Mouse (Mus musculus): Measurements from ENCODE around the gene Abcd3. TPM values are rescaled to one million over a fixed set of nuclear protein-coding genes. Genes with fewer than 3 reads are reported as not detected.
"Not testable (repeated sequence)": the region's sequence is repeated elsewhere in the genome, so short reads cannot be mapped to it uniquely, and the experiment has no call there.

The Abcd3 gene
- total RNA-seq, 2 experiments from 2014 or later, result 7.2 to 9.8 TPM

DNA sequence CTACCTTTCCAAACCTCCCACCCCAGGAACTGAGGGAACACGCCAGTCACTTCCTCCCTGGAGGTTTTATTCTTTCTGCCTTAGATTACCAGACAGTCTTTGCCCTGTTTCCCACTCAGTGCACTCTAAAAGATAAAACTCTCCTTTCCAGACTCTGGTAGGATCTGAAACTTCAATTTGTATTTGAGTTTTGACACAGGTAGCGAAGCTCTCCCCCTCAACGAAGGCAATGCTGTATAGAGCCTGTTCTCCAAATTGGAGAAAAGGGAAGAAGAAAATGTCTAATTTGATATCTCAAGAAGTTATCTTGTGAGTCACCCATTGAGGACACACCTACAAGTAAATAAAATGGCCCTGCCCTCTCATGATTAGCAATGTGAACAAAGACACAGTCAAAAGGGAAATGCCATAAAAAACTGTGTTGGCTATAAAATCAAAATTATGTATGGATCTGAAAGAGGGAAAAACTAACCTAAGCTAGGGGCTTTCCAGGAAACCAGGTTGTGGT lies 4.6 kb upstream of the Abcd3 start:
- no peak for ATAC-seq (replicated peaks; ENCODE audit: low FRiP score, poor library complexity, severe bottlenecking)

DNA sequence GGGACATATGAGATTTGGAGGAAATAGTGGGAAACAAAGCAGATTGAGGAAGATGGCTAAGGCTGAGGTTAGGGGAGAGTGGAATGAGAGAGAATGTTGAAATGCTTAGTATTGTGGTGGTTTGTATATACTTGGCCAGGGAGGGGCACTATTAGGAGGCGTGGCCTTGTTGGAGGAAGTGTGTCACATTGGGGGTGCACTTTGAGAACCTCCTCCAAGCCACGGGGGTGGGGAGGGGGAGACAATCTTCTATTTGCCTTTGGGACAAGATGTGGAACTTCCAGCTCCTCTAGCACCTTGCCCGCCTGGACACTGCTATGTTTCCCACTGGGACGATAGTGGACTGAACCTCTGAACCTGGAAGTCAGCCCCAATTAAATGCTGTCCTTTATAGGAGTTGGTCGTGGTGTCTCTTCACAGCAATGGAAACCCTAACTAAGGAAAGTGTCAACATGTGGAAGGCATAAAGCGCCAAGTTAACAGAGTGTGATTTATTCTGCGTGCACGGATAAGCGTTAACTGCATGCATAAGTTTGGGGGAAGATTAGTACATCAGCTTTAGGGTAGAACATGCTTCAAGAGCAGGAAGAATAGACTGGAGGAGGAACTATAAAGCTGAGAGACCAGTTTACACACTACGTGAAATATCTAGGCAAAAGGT lies 3.8 kb upstream of the Abcd3 start:
- ATAC-seq (replicated peaks; ENCODE audit: low FRiP score, poor library complexity, severe bottlenecking), result no peak

DNA sequence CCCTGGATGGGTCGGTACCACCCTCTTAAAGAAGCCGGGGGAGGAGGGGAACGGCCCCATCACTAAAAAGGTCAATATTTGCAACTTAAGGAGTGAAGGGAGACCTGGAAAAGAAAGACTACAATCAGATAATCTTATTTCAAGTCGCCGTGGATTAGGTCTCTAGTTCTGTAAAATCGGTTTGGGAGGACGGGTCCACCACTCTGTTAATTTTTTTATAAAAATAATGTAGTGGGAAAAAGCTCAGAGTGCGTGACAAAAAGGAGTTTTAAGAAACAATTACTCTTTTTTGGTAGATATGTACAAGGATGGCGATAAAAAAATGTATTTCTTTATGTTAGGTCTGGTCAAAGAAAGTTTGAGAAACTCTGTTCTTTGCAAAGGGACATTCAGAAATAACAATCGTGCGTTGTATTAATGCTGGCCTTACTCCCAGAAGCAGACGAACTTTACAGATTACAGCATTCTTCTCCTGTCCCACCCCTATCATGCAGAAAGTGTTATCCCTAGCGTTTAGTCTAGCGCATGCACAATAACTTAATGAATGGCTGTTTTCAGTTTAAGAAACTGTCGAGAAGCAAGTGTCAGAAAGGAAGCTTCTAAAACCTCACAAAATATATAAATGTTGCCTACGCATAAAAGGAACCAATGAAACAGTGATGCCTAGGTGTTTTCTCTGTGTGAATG lies 590 bp upstream of the Abcd3 start:
- no peak for ATAC-seq (replicated peaks; ENCODE audit: low FRiP score, poor library complexity, severe bottlenecking)

DNA sequence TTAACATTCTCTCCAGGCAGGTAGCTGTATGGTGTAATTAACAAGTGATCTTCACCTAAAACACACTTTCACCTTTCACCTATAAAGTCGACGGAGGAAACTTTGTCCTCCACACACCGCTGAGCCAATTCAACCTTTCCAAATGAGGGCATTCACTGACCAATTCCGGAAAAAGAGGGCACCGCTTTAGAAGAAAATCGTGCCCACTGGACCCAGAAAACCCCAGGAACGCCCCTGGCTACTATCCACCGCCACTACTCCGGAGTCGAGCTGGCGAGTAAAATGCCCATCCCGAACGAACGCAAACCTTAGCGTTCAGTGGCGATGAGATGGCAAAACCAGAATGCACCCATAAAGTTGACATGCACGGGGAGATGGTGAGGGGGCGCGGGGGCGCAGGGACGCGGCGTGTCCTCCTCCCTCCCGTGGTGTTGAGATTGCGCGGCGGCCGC lies 663 bp downstream of the Abcd3 start:
- peak; percentile 38; the same call in 1 of the 2 replicates for ATAC-seq (replicated peaks; ENCODE audit: low FRiP score, poor library complexity, severe bottlenecking)

DNA sequence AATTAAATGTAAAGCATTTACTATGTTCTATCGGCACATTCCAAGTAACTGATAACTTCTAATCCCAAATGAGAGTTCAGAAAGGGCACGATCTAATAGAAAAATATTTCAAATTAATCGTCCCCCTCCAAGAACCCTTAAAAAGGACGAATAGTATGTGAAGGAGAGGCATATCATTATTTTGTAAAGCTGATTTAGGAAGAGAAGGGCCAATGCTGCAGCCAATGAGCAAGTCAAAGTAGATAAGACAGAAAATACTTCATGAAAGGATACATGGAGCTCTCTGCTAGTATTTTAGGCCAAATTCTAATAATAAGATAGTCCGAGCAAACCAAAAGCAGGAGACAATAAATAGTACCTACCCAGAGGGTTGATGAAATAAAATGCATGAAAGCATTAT lies 1.3 kb downstream of the Abcd3 start:
- ATAC-seq (replicated peaks; ENCODE audit: low FRiP score, poor library complexity, severe bottlenecking), result no peak

DNA sequence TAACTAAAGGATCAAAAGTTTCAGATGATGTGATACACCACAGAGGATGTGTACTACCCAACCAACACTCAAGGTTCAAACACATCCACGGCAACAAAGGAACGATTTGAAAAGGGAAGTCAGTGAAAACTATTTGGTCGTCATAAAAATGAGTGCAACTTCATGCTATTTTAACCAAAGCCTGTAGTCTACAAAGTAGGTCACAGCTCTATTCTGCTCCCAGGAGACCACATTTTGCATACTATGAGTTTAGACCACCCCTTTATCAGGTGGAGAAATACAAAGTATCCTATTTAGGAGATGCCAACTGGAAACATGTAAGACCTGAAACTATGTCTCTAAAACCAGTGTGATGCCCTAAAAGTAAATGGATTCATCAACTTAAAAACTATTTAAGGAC lies 6.9 kb downstream of the Abcd3 start:
- no peak for ATAC-seq (replicated peaks; ENCODE audit: low FRiP score, poor library complexity, severe bottlenecking)

DNA sequence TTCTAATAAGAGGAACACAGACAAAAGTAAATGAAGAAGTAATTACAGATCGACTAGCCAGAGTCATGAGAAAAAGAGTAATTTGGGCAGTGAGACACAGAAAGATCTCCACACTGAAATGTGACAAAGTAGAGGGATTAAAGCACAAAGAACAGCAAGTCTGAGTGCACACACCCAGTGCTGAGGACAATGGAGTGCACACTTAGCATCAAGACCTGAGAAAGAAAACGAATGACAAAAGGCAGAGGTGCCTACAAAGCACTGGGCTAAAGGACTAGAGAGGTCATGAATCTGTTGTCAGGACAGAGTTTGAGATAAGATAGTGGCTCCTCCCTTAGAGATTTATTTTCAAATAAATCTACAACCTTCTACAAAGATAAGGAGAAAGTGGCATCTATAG lies 20.9 kb downstream of the Abcd3 start:
- no peak for ATAC-seq (replicated peaks; ENCODE audit: low FRiP score, poor library complexity, severe bottlenecking)

DNA sequence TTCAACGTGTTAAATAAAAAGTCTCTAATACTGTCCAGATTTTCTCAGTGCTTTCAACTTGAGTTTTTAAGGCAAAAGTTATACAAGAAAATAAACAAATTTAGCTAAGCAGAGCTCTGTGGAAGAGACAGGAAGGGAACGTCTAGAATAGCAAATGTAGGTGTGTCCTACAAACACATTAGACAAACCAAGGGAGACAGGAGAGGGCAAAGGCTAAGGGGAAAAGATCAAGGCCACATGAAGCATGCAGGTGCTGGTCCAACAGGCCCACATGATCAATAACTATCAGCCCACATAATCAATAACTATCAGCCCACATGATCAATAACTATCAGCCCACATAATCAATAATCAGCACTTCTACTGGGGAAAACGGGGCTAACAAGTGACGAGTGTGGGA lies 22.9 kb downstream of the Abcd3 start:
- no peak for ATAC-seq (replicated peaks; ENCODE audit: low FRiP score, poor library complexity, severe bottlenecking)

DNA sequence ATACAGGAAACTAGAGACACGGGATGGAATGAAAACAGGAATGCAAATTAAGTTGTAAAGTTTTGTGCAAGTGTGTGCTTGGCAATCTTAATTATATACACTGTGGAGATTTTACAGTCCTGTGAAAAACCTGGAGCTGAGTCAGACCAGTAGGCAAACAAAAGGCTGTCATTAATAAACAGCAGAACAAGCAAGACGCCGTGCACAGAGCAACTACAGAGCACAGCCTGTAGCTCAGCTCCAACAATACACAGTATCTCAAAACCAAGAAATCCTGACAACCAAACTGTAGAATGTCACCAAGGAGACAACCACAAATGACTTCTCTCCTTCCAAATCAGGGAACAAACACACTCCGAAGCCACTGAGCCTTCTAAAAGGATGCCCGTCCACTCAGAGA lies 24.7 kb downstream of the Abcd3 start:
- no peak for ATAC-seq (replicated peaks; ENCODE audit: low FRiP score, poor library complexity, severe bottlenecking)

DNA sequence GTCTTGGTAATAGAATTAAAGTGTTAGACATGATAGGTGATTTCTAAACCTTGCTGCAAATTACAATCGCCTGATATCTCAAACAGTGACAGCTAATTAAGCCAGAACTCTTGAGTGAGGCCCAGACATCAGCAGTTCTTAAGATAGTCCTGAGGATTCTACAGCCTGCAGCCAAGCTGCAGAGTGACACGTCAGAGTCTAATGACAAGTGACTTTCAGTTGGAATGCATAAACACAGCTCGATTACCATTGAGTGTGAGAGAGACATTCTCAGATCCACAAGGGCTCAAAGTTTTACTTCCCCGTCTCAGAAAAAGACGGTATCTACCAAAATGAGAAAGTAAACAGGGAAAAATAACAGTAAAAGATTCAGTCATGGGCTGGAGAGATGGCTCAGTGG lies 25.3 kb downstream of the Abcd3 start:
- no peak for ATAC-seq (replicated peaks; ENCODE audit: low FRiP score, poor library complexity, severe bottlenecking)

DNA sequence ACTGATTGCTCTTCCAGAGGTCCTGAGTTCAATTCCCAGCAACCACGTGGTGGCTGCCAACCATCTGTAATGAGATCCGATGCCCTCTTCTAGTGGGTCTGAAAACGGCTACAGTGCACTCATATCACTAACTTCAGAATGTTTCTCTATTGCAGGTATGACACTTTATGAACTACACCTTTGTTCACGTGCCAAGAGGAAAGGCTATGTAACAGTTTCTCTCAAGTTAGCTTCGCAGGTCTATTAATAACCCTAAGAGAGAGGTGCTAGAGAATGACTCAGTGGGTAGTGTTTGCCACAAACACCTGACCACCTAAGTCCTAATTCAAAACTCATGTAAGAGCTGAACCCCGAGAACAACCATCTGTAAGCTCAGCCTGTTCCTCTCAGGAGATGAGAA lies 32.1 kb downstream of the Abcd3 start:
- ATAC-seq (replicated peaks; ENCODE audit: low FRiP score, poor library complexity, severe bottlenecking), result no peak

DNA sequence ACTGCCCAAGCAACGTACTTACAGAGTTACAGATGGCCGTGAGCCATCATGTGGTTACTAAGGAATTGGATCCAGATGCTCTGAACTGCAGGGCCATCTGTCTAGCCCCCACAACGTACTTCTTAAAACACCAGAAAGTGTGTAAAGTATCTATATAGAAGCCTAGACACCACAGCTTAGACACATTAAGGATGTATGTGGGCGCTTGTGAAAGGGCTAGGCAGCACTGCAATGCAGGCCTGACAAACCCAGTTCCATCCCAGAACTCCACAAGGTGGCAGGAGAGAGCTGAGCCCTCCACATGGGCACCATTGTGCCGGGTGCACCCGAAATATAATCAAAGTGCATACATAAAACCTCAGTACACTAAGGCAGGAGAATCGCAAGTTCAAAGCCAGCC lies 37.2 kb downstream of the Abcd3 start:
- no peak for ATAC-seq (replicated peaks; ENCODE audit: low FRiP score, poor library complexity, severe bottlenecking)

DNA sequence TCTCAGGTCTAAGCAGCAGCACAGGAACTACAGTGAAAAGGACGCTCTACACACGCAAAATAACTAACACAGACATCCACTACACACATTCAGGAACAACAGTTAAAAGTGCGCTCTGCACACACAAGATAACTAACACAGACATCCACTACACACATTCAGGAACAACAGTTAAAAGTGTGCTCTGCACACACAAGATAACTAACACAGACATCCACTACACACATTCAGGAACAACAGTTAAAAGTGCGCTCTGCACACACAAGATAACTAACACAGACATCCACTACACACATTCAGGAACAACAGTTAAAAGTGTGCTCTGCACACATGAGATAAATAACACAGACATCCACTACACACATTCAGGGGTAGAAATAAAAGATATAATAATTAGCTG lies 41.8 kb downstream of the Abcd3 start:
- not testable (repeated sequence) for ATAC-seq (replicated peaks; ENCODE audit: low FRiP score, poor library complexity, severe bottlenecking)

DNA sequence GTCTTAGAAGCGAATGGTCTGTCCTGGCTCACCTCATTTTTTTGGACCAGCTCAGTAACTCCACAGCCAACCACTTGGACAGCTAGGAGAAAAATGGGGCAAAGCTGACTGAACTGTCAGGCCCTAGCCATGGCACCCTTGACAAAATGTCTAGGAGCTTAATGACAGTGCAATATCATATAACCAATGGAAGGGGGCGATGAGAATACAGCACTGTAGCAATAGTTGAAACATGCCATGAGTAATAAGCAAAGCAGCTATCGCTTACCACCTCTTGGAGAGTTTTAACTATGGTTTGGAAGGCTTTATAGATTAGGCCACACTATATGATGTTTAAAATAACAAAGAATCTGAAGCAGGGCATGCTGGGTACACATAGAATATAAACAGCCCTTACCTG lies 46.3 kb downstream of the Abcd3 start:
- ATAC-seq (replicated peaks; ENCODE audit: low FRiP score, poor library complexity, severe bottlenecking), result no peak

DNA sequence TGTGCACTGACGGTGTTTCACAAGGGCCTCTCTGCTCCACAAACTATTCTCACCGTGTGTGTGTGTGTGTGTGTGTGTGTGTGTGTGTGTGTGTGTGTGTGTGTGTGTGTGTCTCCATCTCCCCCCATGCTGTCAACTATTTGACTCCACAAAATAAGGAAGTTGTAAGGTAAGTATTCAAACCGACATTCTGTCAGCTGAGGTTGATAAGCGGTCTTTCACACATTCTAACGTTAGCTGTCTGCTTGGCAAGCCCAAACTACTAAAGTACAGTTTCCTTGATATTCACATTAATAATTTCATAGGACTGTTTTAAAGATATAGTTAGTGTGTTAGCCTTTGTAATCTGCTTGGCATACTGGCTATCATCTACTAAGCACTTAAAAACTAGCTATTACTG lies 48.3 kb downstream of the Abcd3 start:
- no peak for ATAC-seq (replicated peaks; ENCODE audit: low FRiP score, poor library complexity, severe bottlenecking)

DNA sequence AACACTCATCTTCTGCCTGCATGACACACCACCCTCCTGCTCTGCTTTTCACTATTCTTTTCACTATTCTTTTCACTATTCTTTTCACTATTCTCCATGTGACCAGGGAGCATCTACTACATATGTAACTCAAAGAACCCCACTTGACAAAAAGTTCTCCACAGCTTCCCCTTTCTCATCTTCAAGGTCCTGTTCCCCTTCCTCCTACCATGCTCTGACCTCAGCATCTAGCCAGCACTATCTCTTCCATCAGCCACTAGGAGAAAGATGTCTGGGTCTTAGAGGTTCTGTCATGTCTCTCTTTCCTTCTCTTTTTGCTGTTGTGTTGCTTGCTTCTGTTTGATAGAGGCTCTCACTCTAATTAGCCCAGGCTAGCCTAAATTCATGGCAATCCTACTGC lies 49.1 kb downstream of the Abcd3 start:
- no peak for ATAC-seq (replicated peaks; ENCODE audit: low FRiP score, poor library complexity, severe bottlenecking)

DNA sequence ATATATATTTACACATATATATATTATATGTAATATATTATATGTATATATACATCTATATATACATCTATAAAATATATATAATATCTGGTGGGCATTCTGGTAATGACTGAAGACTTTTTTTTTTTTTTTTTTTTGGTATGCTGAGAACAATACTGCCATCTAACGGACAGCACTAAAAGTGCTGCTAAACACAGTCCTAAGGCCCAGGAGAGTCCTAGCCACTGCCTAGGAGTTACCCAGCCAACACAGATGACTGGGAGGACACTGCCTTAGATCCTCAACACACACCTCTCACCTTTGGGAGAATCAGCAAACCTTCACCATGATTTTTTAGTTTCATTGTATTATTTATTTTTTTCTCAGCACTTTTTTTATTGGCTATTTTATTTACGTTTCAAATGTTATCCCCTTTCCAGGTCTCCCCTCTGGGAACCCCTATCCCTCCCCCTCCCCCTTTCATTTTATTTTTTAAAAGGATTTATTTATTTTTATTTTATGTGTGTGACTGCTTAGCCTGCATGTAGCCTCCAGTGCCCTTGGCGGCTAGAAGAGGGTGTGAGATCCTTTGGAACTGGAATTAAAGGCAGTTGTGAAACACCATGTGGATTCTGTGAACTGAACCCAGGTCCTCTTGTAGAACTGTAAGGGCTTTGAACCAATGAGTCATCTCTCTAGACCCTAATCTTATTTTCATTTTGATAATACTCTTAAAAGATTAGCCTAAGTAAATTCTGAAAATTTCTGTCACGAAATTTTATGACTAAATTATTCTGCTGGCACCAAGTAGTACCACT lies 52.8 kb downstream of the Abcd3 start:
- ATAC-seq (replicated peaks; ENCODE audit: low FRiP score, poor library complexity, severe bottlenecking), result peak; percentile 69; the same call in 1 of the 2 replicates

DNA sequence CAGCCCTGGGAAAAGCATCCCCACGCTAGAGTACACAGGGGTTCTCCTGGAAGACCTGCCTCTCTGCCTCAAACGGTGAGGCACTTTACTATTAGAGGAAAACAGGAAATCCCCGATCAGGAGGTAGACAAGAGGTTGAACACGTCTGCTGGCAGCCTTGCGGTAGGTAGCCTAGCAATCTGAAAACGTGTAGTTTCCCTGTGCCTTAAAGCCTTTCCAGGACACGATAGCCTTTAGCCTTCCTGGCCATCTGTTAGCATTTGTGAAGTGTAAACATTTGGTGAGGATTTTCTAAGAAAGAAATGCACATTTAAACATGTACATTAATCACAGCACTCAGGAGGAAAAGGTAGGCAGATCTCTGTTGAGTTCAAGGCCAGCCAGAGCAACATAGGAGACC lies 56.7 kb downstream of the Abcd3 start:
- ATAC-seq (replicated peaks; ENCODE audit: low FRiP score, poor library complexity, severe bottlenecking), result no peak

DNA sequence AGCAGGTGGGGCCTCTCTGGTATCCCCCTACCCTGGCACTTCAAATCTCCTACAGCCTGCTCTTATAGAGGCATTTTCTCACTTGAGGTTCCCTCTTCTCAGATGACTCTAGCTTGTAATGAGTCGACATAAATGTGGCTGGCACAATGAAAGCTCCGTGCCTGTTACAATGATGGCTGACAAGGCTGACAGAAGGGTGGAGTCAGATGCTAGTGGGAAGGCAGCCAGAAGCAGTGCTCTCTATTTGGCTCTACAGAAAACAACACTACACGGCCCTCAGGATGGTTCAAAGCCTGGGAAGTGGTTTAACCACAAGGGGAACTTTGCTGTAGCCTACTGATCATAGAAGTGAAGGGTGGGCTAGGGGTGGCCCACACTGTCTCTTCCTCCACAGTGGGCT lies 60.0 kb downstream of the Abcd3 start:
- ATAC-seq (replicated peaks; ENCODE audit: low FRiP score, poor library complexity, severe bottlenecking), result no peak

DNA sequence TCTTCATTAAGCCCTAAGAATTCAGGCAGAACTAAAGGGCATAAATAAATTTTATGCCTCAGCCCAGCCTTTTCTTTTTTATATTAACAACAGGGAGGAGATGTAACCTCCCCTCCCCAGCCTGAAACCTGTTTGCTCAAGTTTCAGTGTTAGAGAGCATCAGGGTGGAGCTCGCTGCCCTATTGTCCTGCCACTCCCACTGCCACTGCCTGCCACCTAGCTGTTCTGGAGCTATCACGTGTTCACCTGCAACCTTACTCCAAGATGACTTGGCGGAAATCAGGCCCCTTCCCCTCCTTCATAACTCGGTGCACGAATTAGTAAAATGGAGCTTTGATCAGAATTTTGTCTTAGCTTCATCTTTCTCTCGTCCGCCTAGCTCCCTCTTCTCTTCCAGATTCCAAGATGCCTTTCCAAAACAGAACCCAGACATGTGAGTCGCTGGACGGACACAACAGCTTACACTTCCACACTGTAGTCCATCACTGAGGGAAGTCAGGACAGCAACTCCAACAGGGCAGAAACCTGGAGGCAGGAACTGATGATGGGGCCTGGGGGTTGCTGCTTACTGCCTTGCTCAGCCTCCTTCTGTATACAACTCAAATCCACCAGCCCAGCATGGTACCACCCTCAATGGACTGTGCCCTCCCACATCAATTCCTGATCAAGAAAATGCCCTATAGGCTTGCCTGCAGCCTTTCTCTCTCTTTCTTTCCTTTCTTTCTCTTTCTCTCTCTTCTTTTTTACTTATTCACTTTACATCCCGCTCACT lies 60.6 kb downstream of the Abcd3 start:
- ATAC-seq (replicated peaks; ENCODE audit: low FRiP score, poor library complexity, severe bottlenecking), result not testable (repeated sequence)

Data from erythroblast, adult 5-6 weeks (primary cell).